ENCODE assay signal across 18 mouse cellular contexts in genomic region chr13:49224729-49225128, GRCm38 (mm10). TPM values are rescaled to one million over a fixed set of nuclear protein-coding genes. Genes with fewer than 3 reads are reported as not detected.
A peak's percentile ranks its signal among the peaks of the same experiment; 100 is the strongest.
DNase-seq lines count a peak whose midpoint lies in the region; ATAC-seq and TF ChIP-seq lines count a peak whose summit lies in the region.
"Had no signal": no experiment of that assay in that cellular context is flagged by ENCODE, and none has a peak within 500 bp of the region (broad histone marks: within the 10 kb centered on the region; RNA-seq: fewer than 3 reads in every experiment).

No protein-coding gene starts in this region.

- H3K4me2 ChIP-seq in embryonic facial prominence, embryonic 13.5 days: peak overlapping the region; percentile 14; the same call in 1 of the 2 replicates
- peak overlapping the region; percentile 31 for H3K4me2 ChIP-seq in kidney, embryonic 15.5 days
- H3K4me2 ChIP-seq in limb, embryonic 14.5 days (replicated peaks; ENCODE audit: low read depth, low read length, severe bottlenecking): no peak overlapping the region
- H3K4me2 ChIP-seq in midbrain, postnatal 0 days (ENCODE audit: low read depth, low read length, poor library complexity, severe bottlenecking): no peak overlapping the region

- no peaks in the 10 kb centered on the region for H3K36me3 ChIP-seq in embryonic facial prominence, embryonic 13.5 days
- no peaks in the 10 kb centered on the region for H3K36me3 ChIP-seq in embryonic facial prominence, embryonic 10.5 days (replicated peaks)
- no peaks in the 10 kb centered on the region for H3K36me3 ChIP-seq in kidney, embryonic 15.5 days
- H3K36me3 ChIP-seq in E14TG2a.4 (ENCODE audit: insufficient read depth, low read length): no peaks in the 10 kb centered on the region
- H3K36me3 ChIP-seq in limb, embryonic 14.5 days (ENCODE audit: control insufficient read depth, insufficient read depth, low read length): no peaks in the 10 kb centered on the region
- H3K36me3 ChIP-seq in midbrain, postnatal 0 days (ENCODE audit: insufficient read depth, low read length): no peaks in the 10 kb centered on the region

- 30% methylated on average over 6 of the region's 6 CpGs for WGBS in embryonic facial prominence, embryonic 13.5 days
- WGBS in embryonic facial prominence, embryonic 10.5 days: 23% methylated on average over 6 of the region's 6 CpGs
- WGBS in kidney, embryonic 15.5 days: 24% methylated on average over 6 of the region's 6 CpGs
- 20% methylated on average over 6 of the region's 6 CpGs for WGBS in limb, embryonic 14.5 days
- WGBS in midbrain, postnatal 0 days: 23% methylated on average over 6 of the region's 6 CpGs

- H3K9me3 ChIP-seq in embryonic facial prominence, embryonic 13.5 days: 0 out of 2 replicates have a peak, but pooled peaks cover 3% of the 10 kb centered on the region
- H3K9me3 ChIP-seq in embryonic facial prominence, embryonic 10.5 days: peaks cover 4% of the 10 kb centered on the region; the same call in 1 of the 2 replicates
- no peaks in the 10 kb centered on the region for H3K9me3 ChIP-seq in kidney, embryonic 15.5 days (replicated peaks)
- no peaks in the 10 kb centered on the region for H3K9me3 ChIP-seq in E14TG2a.4 (ENCODE audit: low read length)
- no peaks in the 10 kb centered on the region for H3K9me3 ChIP-seq in limb, embryonic 14.5 days (ENCODE audit: control insufficient read depth, low read length)
- H3K9me3 ChIP-seq in midbrain, postnatal 0 days (ENCODE audit: low read length): no peaks in the 10 kb centered on the region

- DNase-seq in embryonic facial prominence, embryonic 10.5 days (ENCODE audit: low spot score): no peak
- no peak for DNase-seq in kidney, postnatal 25 days
- no peak for DNase-seq in limb, embryonic 14.5 days (ENCODE audit: low spot score)
- no peak for DNase-seq in midbrain, postnatal 0 days (ENCODE audit: low spot score)
- no peak for DNase-seq in layer of hippocampus, adult 18-20 months (ENCODE audit: low spot score in 2 of 2)
- DNase-seq: adrenal gland, adult 2 months; embryo, embryonic 11 days; heart, adult 11 months; layer of hippocampus, postnatal 36 days; midbrain, embryonic 14.5 days; retina, postnatal 1 day; right cerebral cortex, postnatal 4 days; thymus, postnatal 25 days had no signal

- no peak for ATAC-seq in embryonic facial prominence, embryonic 13.5 days (ENCODE audit: insufficient number of reproducible peaks, insufficient read depth, low FRiP score, low TSS enrichment, low read depth)
- no peak for ATAC-seq in kidney, embryonic 15.5 days (replicated peaks; ENCODE audit: low FRiP score)
- ATAC-seq in limb, embryonic 14.5 days (ENCODE audit: low FRiP score, low read depth): no peak
- no peak for ATAC-seq in midbrain, postnatal 0 days (ENCODE audit: low FRiP score)

- no peak overlapping the region for H3K27ac ChIP-seq in embryonic facial prominence, embryonic 13.5 days
- H3K27ac ChIP-seq in embryonic facial prominence, embryonic 10.5 days (replicated peaks): no peak overlapping the region
- no peak overlapping the region for H3K27ac ChIP-seq in kidney, embryonic 15.5 days
- H3K27ac ChIP-seq in limb, embryonic 14.5 days (replicated peaks; ENCODE audit: low read depth, low read length): no peak overlapping the region
- H3K27ac ChIP-seq in midbrain, postnatal 0 days (ENCODE audit: low read depth, low read length): no peak overlapping the region
- H3K27ac ChIP-seq: liver, embryonic 14.5 days had no signal

- H3K27me3 ChIP-seq in embryonic facial prominence, embryonic 13.5 days: peaks cover 7% of the 10 kb centered on the region; the same call in 1 of the 2 replicates
- peaks cover 34% of the 10 kb centered on the region for H3K27me3 ChIP-seq in embryonic facial prominence, embryonic 10.5 days (replicated peaks; ENCODE audit: low read depth, poor library complexity, severe bottlenecking)
- H3K27me3 ChIP-seq in kidney, embryonic 15.5 days: peaks cover 16% of the 10 kb centered on the region
- peaks cover 72% of the 10 kb centered on the region for H3K27me3 ChIP-seq in E14TG2a.4 (ENCODE audit: insufficient read depth, low read length)
- no peaks in the 10 kb centered on the region for H3K27me3 ChIP-seq in limb, embryonic 14.5 days (ENCODE audit: control insufficient read depth, insufficient read depth, low read length)
- H3K27me3 ChIP-seq in midbrain, postnatal 0 days (ENCODE audit: insufficient read depth, low read length): no peaks in the 10 kb centered on the region

- TF ChIP-seq POLR2A in limb, embryonic 14.5 days (IDR thresholded peaks at IDR 0.05; ENCODE audit: borderline replicate concordance, extremely low read depth, insufficient read depth, insufficient read length): no peak

- no peak overlapping the region for H3K4me3 ChIP-seq in embryonic facial prominence, embryonic 13.5 days
- no peak overlapping the region for H3K4me3 ChIP-seq in embryonic facial prominence, embryonic 10.5 days
- no peak overlapping the region for H3K4me3 ChIP-seq in kidney, embryonic 15.5 days (replicated peaks)
- H3K4me3 ChIP-seq in E14TG2a.4 (replicated peaks; ENCODE audit: low read length): peak overlapping the region; percentile 20; the same call in 1 of the 2 replicates
- H3K4me3 ChIP-seq in limb, embryonic 14.5 days (replicated peaks; ENCODE audit: low read length): no peak overlapping the region
- H3K4me3 ChIP-seq in midbrain, postnatal 0 days (ENCODE audit: low read depth, low read length): no peak overlapping the region

- peaks cover 6% of the 10 kb centered on the region for H3K4me1 ChIP-seq in embryonic facial prominence, embryonic 13.5 days
- H3K4me1 ChIP-seq in embryonic facial prominence, embryonic 10.5 days: peaks cover 15% of the 10 kb centered on the region
- no peaks in the 10 kb centered on the region for H3K4me1 ChIP-seq in kidney, embryonic 15.5 days
- H3K4me1 ChIP-seq in E14TG2a.4 (replicated peaks; ENCODE audit: low read depth, low read length): peaks cover 34% of the 10 kb centered on the region
- H3K4me1 ChIP-seq in limb, embryonic 14.5 days (ENCODE audit: control insufficient read depth, insufficient read depth, low read length): no peaks in the 10 kb centered on the region
- H3K4me1 ChIP-seq in midbrain, postnatal 0 days (ENCODE audit: insufficient read depth, low read length): no peaks in the 10 kb centered on the region

- no peak overlapping the region for H3K9ac ChIP-seq in embryonic facial prominence, embryonic 13.5 days
- H3K9ac ChIP-seq in kidney, embryonic 15.5 days: no peak overlapping the region
- H3K9ac ChIP-seq in limb, embryonic 14.5 days (ENCODE audit: low read depth, low read length, severe bottlenecking): 0 out of 2 replicates have a peak overlapping the region, but pooled peaks have one; percentile 32
- H3K9ac ChIP-seq in midbrain, postnatal 0 days (replicated peaks; ENCODE audit: low read length, poor library complexity, severe bottlenecking): no peak overlapping the region
- H3K9ac ChIP-seq: forebrain, postnatal 0 days; liver, embryonic 14.5 days had no signal

- no peak for TF ChIP-seq CTCF in E14TG2a.4 (conservative IDR thresholded peaks at IDR 0.05; ENCODE audit: low read length)
- TF ChIP-seq CTCF in midbrain, postnatal 0 days (IDR thresholded peaks at IDR 0.05): no peak

RNA-seq across cellular contexts. Expression of gene Card19, which starts 8.9 kb away (rescaled TPM):
- 65.2 and 66.4 TPM in 2 replicates for polyA plus RNA-seq in embryonic facial prominence, embryonic 13.5 days (2015; fragmentation: Nextera tagmentation; extraction: Ambion mirVana)
- polyA plus RNA-seq in embryonic facial prominence, embryonic 10.5 days (2016; fragmentation: Nextera tagmentation; extraction: Ambion mirVana): 31.6 and 35.0 TPM in 2 replicates
- polyA plus RNA-seq in kidney, embryonic 15.5 days (2015; fragmentation: Nextera tagmentation; extraction: Ambion mirVana): 45.7 and 47.2 TPM in 2 replicates
- 71.3 and 93.1 TPM in 2 replicates for polyA plus RNA-seq in limb, embryonic 14.5 days (2012; rRNA removed)
- polyA plus RNA-seq in limb, embryonic 14.5 days (2014; fragmentation: Nextera tagmentation; extraction: Ambion mirVana): 67.1 and 71.4 TPM in 2 replicates
- total RNA-seq in midbrain, postnatal 0 days (2014; rRNA removed): 25.8 and 32.7 TPM in 2 replicates
- 39.8 and 44.5 TPM in 2 replicates for polyA plus RNA-seq in midbrain, postnatal 0 days (2015; fragmentation: Nextera tagmentation; extraction: Ambion mirVana)
- 10 to 100 TPM; 11.8 to 13.0 TPM for total RNA-seq in layer of hippocampus, adult 18-20 months (2021)

RNA-seq across cellular contexts. Expression of gene Susd3, which starts 23.8 kb away (rescaled TPM):
- polyA plus RNA-seq in embryonic facial prominence, embryonic 13.5 days (2015; fragmentation: Nextera tagmentation; extraction: Ambion mirVana): 1.5 and 2.8 TPM in 2 replicates
- polyA plus RNA-seq in embryonic facial prominence, embryonic 10.5 days (2016; fragmentation: Nextera tagmentation; extraction: Ambion mirVana): 1.2 and 1.7 TPM in 2 replicates
- polyA plus RNA-seq in kidney, embryonic 15.5 days (2015; fragmentation: Nextera tagmentation; extraction: Ambion mirVana): 18.5 and 22.7 TPM in 2 replicates
- polyA plus RNA-seq in limb, embryonic 14.5 days (2012; rRNA removed): 2.1 and 2.6 TPM in 2 replicates
- polyA plus RNA-seq in limb, embryonic 14.5 days (2014; fragmentation: Nextera tagmentation; extraction: Ambion mirVana): 2.2 and 2.8 TPM in 2 replicates
- total RNA-seq in midbrain, postnatal 0 days (2014; rRNA removed): 0.33 and 1.2 TPM in 2 replicates
- 0.63 and 0.92 TPM in 2 replicates for polyA plus RNA-seq in midbrain, postnatal 0 days (2015; fragmentation: Nextera tagmentation; extraction: Ambion mirVana)
- total RNA-seq in layer of hippocampus, adult 18-20 months (2021): 1 to 10 TPM; 1.9 to 2.2 TPM

RNA-seq across cellular contexts. Expression of gene Ninj1, which starts 37.4 kb away (rescaled TPM):
- 44.9 and 48.0 TPM in 2 replicates for polyA plus RNA-seq in embryonic facial prominence, embryonic 13.5 days (2015; fragmentation: Nextera tagmentation; extraction: Ambion mirVana)
- 26.6 and 28.0 TPM in 2 replicates for polyA plus RNA-seq in embryonic facial prominence, embryonic 10.5 days (2016; fragmentation: Nextera tagmentation; extraction: Ambion mirVana)
- 57.5 and 59.8 TPM in 2 replicates for polyA plus RNA-seq in kidney, embryonic 15.5 days (2015; fragmentation: Nextera tagmentation; extraction: Ambion mirVana)
- 67.4 and 81.1 TPM in 2 replicates for polyA plus RNA-seq in limb, embryonic 14.5 days (2012; rRNA removed)
- 60.2 and 61.5 TPM in 2 replicates for polyA plus RNA-seq in limb, embryonic 14.5 days (2014; fragmentation: Nextera tagmentation; extraction: Ambion mirVana)
- 19.4 and 29.7 TPM in 2 replicates for total RNA-seq in midbrain, postnatal 0 days (2014; rRNA removed)
- 34.8 and 36.5 TPM in 2 replicates for polyA plus RNA-seq in midbrain, postnatal 0 days (2015; fragmentation: Nextera tagmentation; extraction: Ambion mirVana)
- 10 to 100 TPM; 19.5 to 19.9 TPM for total RNA-seq in layer of hippocampus, adult 18-20 months (2021)

Comparison
In these comparisons a context has a peak if more than half of its experiments do, and no peak if none do; other contexts are left out.
1. H3K4me2 ChIP-seq: peak in embryonic facial prominence, embryonic 13.5 days (single experiment) and kidney, embryonic 15.5 days (single experiment); none in limb, embryonic 14.5 days (single experiment) and midbrain, postnatal 0 days (single experiment).